Mouse (Mus musculus) T-helper 2 cell (primary cell): ENCODE results near the gene Tnxb.

Source experiments
- in situ Hi-C: fragments of 300-600 bp; cut with MboI, MseI; formaldehyde crosslinking; loops from one replicate; pipeline ENCODE4 v1.15.1; 2025; ENCODE audit warnings: high pct_unique_total_duplicates

Gene Tnxb

GRCm38 (mm10) chr17:34643379-34643778, 27.0 kb upstream of the Tnxb start:
- in situ Hi-C loops = no loop called here

- in situ Hi-C loops = no loop called here
These were observed 26.4 kb upstream of the Tnxb start for GRCm38 (mm10) chr17:34643944-34644343.

- in situ Hi-C loops = no loop called here
These were observed 25.7 kb upstream of the Tnxb start, which contains the start of gene Fkbpl for GRCm38 (mm10) chr17:34644608-34645007. TSS of gene Fkbpl (plus strand) at chr17:34644764.

- in situ Hi-C loops = no loop called here
These were observed 25.0 kb upstream of the Tnxb start for GRCm38 (mm10) chr17:34645256-34645829.

- in situ Hi-C loops = no loop called here
These were observed 24.4 kb upstream of the Tnxb start for GRCm38 (mm10) chr17:34645831-34646511.

GRCm38 (mm10) chr17:34646906-34647787, 23.2 kb upstream of the Tnxb start, which contains the start of gene Atf6b:
TSS of gene Atf6b (plus strand) at chr17:34647146.
- in situ Hi-C loops = no loop called here

GRCm38 (mm10) chr17:34648141-34648890, 22.0 kb upstream of the Tnxb start:
- in situ Hi-C loops = no loop called here

- in situ Hi-C loops = no loop called here
These were observed 21.1 kb upstream of the Tnxb start for GRCm38 (mm10) chr17:34649106-34649864.

- in situ Hi-C loops = no loop called here
These were observed 19.6 kb upstream of the Tnxb start for GRCm38 (mm10) chr17:34650781-34651180.

GRCm38 (mm10) chr17:34651507-34652221, 18.7 kb upstream of the Tnxb start:
- in situ Hi-C loops = no loop called here

GRCm38 (mm10) chr17:34652546-34652945, 17.8 kb upstream of the Tnxb start:
- in situ Hi-C loops = no loop called here

- in situ Hi-C loops = no loop called here
These were observed 17.4 kb upstream of the Tnxb start for GRCm38 (mm10) chr17:34652985-34653384.

GRCm38 (mm10) chr17:34653746-34654285, 16.5 kb upstream of the Tnxb start:
- in situ Hi-C loops = no loop called here

GRCm38 (mm10) chr17:34654392-34654791, 15.9 kb upstream of the Tnxb start:
- in situ Hi-C loops = no loop called here

- in situ Hi-C loops = no loop called here
These were observed 15.2 kb upstream of the Tnxb start for GRCm38 (mm10) chr17:34655160-34655559.

GRCm38 (mm10) chr17:34655581-34655991, 14.7 kb upstream of the Tnxb start:
- in situ Hi-C loops = no loop called here

- in situ Hi-C loops = no loop called here
These were observed 13.7 kb upstream of the Tnxb start for GRCm38 (mm10) chr17:34656666-34657065.

GRCm38 (mm10) chr17:34657271-34657670, 13.1 kb upstream of the Tnxb start:
- in situ Hi-C loops = no loop called here

GRCm38 (mm10) chr17:34658145-34658544, 12.2 kb upstream of the Tnxb start:
- in situ Hi-C loops = no loop called here

- in situ Hi-C loops = no loop called here
These were observed 11.7 kb upstream of the Tnxb start for GRCm38 (mm10) chr17:34658591-34658990.
